Mouse (Mus musculus): ENCODE data around the gene P3h3. TPM values are rescaled to one million over a fixed set of nuclear protein-coding genes. Genes with fewer than 3 reads are reported as not detected.

Gene P3h3
- polyA plus RNA-seq (2012; ENCODE audit: insufficient read depth, insufficient read length, missing spikeins) = 12.1 and 12.9 TPM in 2 replicates

- H3K27ac ChIP-seq (ENCODE audit: insufficient read depth, low read depth, low read length) = 0 out of 2 replicates have a peak within 1 kb of the TSS, but pooled peaks have one; percentile 19
- peak within 1 kb of the TSS; percentile 73 for H3K4me3 ChIP-seq (ENCODE audit: insufficient read depth, low read length)
- TF ChIP-seq CTCF (IDR thresholded peaks at IDR 0.05; ENCODE audit: low read depth, low read length) (peak; percentile 41; the same call in 1 of the 2 replicates), POLR2A (IDR thresholded peaks at IDR 0.05; ENCODE audit: borderline replicate concordance, low read depth, low read length) (no peak)
Observed at GRCm38 (mm10) chr6:124856916-124857839, at the start of gene P3h3. Gene P3h3, minus strand, starts transcription at chr6:124857752.

GRCm38 (mm10) chr6:124904991-124905860 lies 47.7 kb upstream of the P3h3 start:
- Histone ChIP-seq H3K27ac (ENCODE audit: insufficient read depth, low read depth, low read length) (no peak overlapping the region), H3K4me3 (ENCODE audit: insufficient read depth, low read length) (no peak overlapping the region), H3K4me1 (ENCODE audit: control insufficient read depth, insufficient read depth, low read length) (peaks cover 34% of the 10 kb centered on the region)
- TF ChIP-seq POLR2A (IDR thresholded peaks at IDR 0.05; ENCODE audit: borderline replicate concordance, low read depth, low read length) (no peak), CTCF (IDR thresholded peaks at IDR 0.05; ENCODE audit: low read depth, low read length) (no peak)

More at GRCm38 (mm10) chr6:124856916-124857839, at the start of gene P3h3:
- H3K4me1 ChIP-seq (ENCODE audit: control insufficient read depth, insufficient read depth, low read length) = peaks cover 21% of the 10 kb centered on the region

- Histone ChIP-seq H3K4me3 (ENCODE audit: insufficient read depth, low read length) (peak overlapping the region; percentile 56), H3K4me1 (ENCODE audit: control insufficient read depth, insufficient read depth, low read length) (peaks cover 43% of the 10 kb centered on the region), H3K27ac (ENCODE audit: insufficient read depth, low read depth, low read length) (peak overlapping the region; percentile 91)
- TF ChIP-seq POLR2A (IDR thresholded peaks at IDR 0.05; ENCODE audit: borderline replicate concordance, low read depth, low read length) (no peak), CTCF (IDR thresholded peaks at IDR 0.05; ENCODE audit: low read depth, low read length) (no peak; the same call in 1 of the 2 replicates)
Observed at GRCm38 (mm10) chr6:124904161-124904981, 46.8 kb upstream of the P3h3 start.

GRCm38 (mm10) chr6:124903580-124904151 lies 46.1 kb upstream of the P3h3 start:
- Histone ChIP-seq H3K27ac (ENCODE audit: insufficient read depth, low read depth, low read length) (peak overlapping the region; percentile 91), H3K4me3 (ENCODE audit: insufficient read depth, low read length) (peak overlapping the region; percentile 56), H3K4me1 (ENCODE audit: control insufficient read depth, insufficient read depth, low read length) (peaks cover 50% of the 10 kb centered on the region)
- TF ChIP-seq CTCF (IDR thresholded peaks at IDR 0.05; ENCODE audit: low read depth, low read length) = peak; percentile 68; the same call in 1 of the 2 replicates
- TF ChIP-seq POLR2A (IDR thresholded peaks at IDR 0.05; ENCODE audit: borderline replicate concordance, low read depth, low read length) = no peak

GRCm38 (mm10) chr6:124901851-124902250 lies 44.3 kb upstream of the P3h3 start:
- no peak for TF ChIP-seq POLR2A (IDR thresholded peaks at IDR 0.05; ENCODE audit: borderline replicate concordance, low read depth, low read length)
- no peak for TF ChIP-seq CTCF (IDR thresholded peaks at IDR 0.05; ENCODE audit: low read depth, low read length)
- peak overlapping the region; percentile 98 for H3K27ac ChIP-seq (ENCODE audit: insufficient read depth, low read depth, low read length)
- H3K4me3 ChIP-seq (ENCODE audit: insufficient read depth, low read length) = no peak overlapping the region
- peaks cover 64% of the 10 kb centered on the region for H3K4me1 ChIP-seq (ENCODE audit: control insufficient read depth, insufficient read depth, low read length)

GRCm38 (mm10) chr6:124900801-124901480 lies 43.4 kb upstream of the P3h3 start:
- Histone ChIP-seq H3K27ac (ENCODE audit: insufficient read depth, low read depth, low read length) (peak overlapping the region; percentile 98), H3K4me3 (ENCODE audit: insufficient read depth, low read length) (no peak overlapping the region), H3K4me1 (ENCODE audit: control insufficient read depth, insufficient read depth, low read length) (peaks cover 73% of the 10 kb centered on the region)
- TF ChIP-seq POLR2A (IDR thresholded peaks at IDR 0.05; ENCODE audit: borderline replicate concordance, low read depth, low read length) (no peak), CTCF (IDR thresholded peaks at IDR 0.05; ENCODE audit: low read depth, low read length) (no peak)

- peak overlapping the region; percentile 97 for H3K27ac ChIP-seq (ENCODE audit: insufficient read depth, low read depth, low read length)
- no peak for TF ChIP-seq CTCF (IDR thresholded peaks at IDR 0.05; ENCODE audit: low read depth, low read length)
- no peak for TF ChIP-seq POLR2A (IDR thresholded peaks at IDR 0.05; ENCODE audit: borderline replicate concordance, low read depth, low read length)
- peaks cover 78% of the 10 kb centered on the region for H3K4me1 ChIP-seq (ENCODE audit: control insufficient read depth, insufficient read depth, low read length)
- H3K4me3 ChIP-seq (ENCODE audit: insufficient read depth, low read length) = no peak overlapping the region
Observed at GRCm38 (mm10) chr6:124900056-124900800, 42.7 kb upstream of the P3h3 start.

GRCm38 (mm10) chr6:124898359-124898758 lies 40.8 kb upstream of the P3h3 start:
- Histone ChIP-seq H3K27ac (ENCODE audit: insufficient read depth, low read depth, low read length) (peak overlapping the region; percentile 97), H3K4me3 (ENCODE audit: insufficient read depth, low read length) (no peak overlapping the region), H3K4me1 (ENCODE audit: control insufficient read depth, insufficient read depth, low read length) (peaks cover 80% of the 10 kb centered on the region)
- no peak for TF ChIP-seq CTCF (IDR thresholded peaks at IDR 0.05; ENCODE audit: low read depth, low read length)
- no peak for TF ChIP-seq POLR2A (IDR thresholded peaks at IDR 0.05; ENCODE audit: borderline replicate concordance, low read depth, low read length)

- Histone ChIP-seq H3K27ac (ENCODE audit: insufficient read depth, low read depth, low read length) (peak overlapping the region; percentile 98), H3K4me3 (ENCODE audit: insufficient read depth, low read length) (peak overlapping the region; percentile 15; the same call in 1 of the 2 replicates), H3K4me1 (ENCODE audit: control insufficient read depth, insufficient read depth, low read length) (peaks cover 65% of the 10 kb centered on the region)
Observed at GRCm38 (mm10) chr6:124894113-124894512, 36.6 kb upstream of the P3h3 start.
